Mouse (Mus musculus) embryo, embryonic 10 days (tissue): ENCODE results near the gene Gm773.
"Not testable (repeated sequence)": the region's sequence is repeated elsewhere in the genome, so short reads cannot be mapped to it uniquely, and the experiment has no call there.

ENCODE experiments used
- DNase-seq: peaks from one replicate; pipeline ENCODE4 v3.0.0-alpha.2; 2015; ENCODE audit warnings: low spot score

The Gm773 gene

DNA sequence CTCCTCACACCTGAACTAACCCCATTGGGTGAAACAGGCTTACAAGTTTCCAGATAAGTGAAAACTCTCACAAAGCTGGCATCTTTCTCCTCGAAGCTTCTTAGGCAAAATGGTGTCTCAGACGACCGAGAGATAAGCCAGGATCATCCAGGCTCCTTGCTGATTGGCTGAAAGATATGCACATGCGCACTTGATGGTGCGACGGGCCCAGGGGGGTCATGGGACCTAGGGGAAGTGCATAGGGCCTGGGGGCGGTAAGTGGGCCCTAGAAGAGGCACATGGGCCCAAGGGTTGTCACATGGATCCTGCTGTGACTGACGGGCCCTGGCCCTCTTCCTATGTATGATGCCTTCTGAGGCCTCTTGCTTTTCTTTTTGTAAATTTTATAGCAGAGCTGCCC lies at the start of gene Gm773:
TSS of gene Gm773 (minus strand) at position 111 of the 400 bp plus-strand sequence.
- DNase-seq = no peak

DNA sequence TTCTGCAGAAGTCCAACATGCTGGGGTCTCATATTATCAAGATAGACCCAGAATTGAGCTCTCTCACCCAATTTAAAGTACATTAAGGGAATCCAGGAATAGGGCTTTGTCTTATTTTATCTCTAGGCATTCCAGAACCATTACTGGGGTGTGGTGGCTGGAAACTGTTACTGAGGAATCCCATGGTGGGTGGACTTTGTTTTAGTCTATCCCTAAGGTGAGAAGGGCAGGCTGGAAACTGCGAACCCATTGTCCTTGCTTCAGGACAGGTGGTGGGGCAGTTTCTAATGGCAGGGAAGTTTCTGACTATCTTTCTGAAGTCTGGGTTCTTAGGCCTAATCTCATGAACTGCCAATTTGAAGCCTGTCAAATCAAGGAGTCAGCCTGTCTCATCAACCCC lies 26.2 kb downstream of the Gm773 start:
- not testable (repeated sequence) for DNase-seq

DNA sequence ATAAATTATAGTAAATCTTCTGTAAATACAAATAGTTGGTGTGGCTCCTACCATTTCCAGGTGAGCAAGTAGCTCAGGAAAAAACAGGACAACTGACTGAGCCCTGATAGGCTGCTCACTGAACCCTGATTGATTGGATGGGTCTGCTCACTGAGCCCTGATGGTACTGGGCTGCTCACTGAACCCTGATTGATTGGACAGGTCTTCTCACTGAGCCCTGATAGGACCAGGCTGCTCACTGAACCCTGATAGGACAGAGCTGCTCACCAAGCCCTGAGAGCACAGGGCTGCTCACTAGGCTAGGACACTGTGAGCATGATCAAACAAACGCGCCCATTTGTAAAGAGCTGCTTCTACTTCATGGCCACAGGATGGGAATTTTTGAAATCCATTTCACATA lies 61.3 kb downstream of the Gm773 start:
- DNase-seq = peak; percentile 3
